Mouse (Mus musculus) cerebellum, adult (tissue): ENCODE results near the gene Tmem95.

Experiments
- ATAC-seq: cut with Nextera tagmentation; 2 replicates; pipeline ENCODE4 v1.9.2; 2017; ENCODE audit warnings: mild to moderate bottlenecking, moderate library complexity, mixed read lengths; ENCODE audit not compliant: insufficient number of reproducible peaks, low FRiP score, low TSS enrichment

Tmem95 gene

GRCm38 (mm10) chr11:69850754-69851153, 27.1 kb downstream of the Tmem95 start:
- no peak for ATAC-seq

GRCm38 (mm10) chr11:69849884-69850283, 27.9 kb downstream of the Tmem95 start:
- ATAC-seq: no peak

- no peak for ATAC-seq
Observed at GRCm38 (mm10) chr11:69849128-69849527, 28.7 kb downstream of the Tmem95 start.

- ATAC-seq: no peak
Observed at GRCm38 (mm10) chr11:69848021-69848420, 29.8 kb downstream of the Tmem95 start.

- ATAC-seq: no peak
Observed at GRCm38 (mm10) chr11:69846738-69847688, 30.8 kb downstream of the Tmem95 start.

- ATAC-seq: peak; percentile 78
Observed at GRCm38 (mm10) chr11:69846198-69846680, 31.6 kb downstream of the Tmem95 start, which contains the start of gene Plscr3. TSS of gene Plscr3 (plus strand) at chr11:69846376.

- no peak for ATAC-seq
Observed at GRCm38 (mm10) chr11:69838714-69839104, 39.1 kb downstream of the Tmem95 start.

- ATAC-seq: peak; percentile 92
Observed at GRCm38 (mm10) chr11:69837952-69838713, 39.7 kb downstream of the Tmem95 start, which contains the start of gene Tmem256. TSS of gene Tmem256 (plus strand) at chr11:69838514.

- ATAC-seq: peak; percentile 28; the same call in 1 of the 2 replicates
Observed at GRCm38 (mm10) chr11:69837604-69837951, 40.2 kb downstream of the Tmem95 start, which contains the start of gene Nlgn2. TSS of gene Nlgn2 (minus strand) at chr11:69837784.

- ATAC-seq: no peak
Observed at GRCm38 (mm10) chr11:69836703-69837576, 40.9 kb downstream of the Tmem95 start.

- ATAC-seq: no peak
Observed at GRCm38 (mm10) chr11:69835966-69836335, 41.9 kb downstream of the Tmem95 start.

GRCm38 (mm10) chr11:69835326-69835965, 42.4 kb downstream of the Tmem95 start:
- ATAC-seq: no peak

GRCm38 (mm10) chr11:69834001-69834549, 43.7 kb downstream of the Tmem95 start:
- no peak for ATAC-seq

- no peak for ATAC-seq
Observed at GRCm38 (mm10) chr11:69833554-69833953, 44.3 kb downstream of the Tmem95 start.

GRCm38 (mm10) chr11:69828832-69829231, 49.0 kb downstream of the Tmem95 start:
- ATAC-seq: no peak
